Mouse (Mus musculus): Measurements from ENCODE around the gene Zfp740.

Gene Zfp740

GRCm38 (mm10) chr15:102191699-102192098 lies 11.3 kb upstream of the Zfp740 start:
- in situ Hi-C loops (cut with MseI, MboI): no loop called here

- in situ Hi-C loops (cut with MseI, MboI): no loop called here
Observed at GRCm38 (mm10) chr15:102192271-102192812, 10.7 kb upstream of the Zfp740 start.

GRCm38 (mm10) chr15:102192820-102193386 lies 10.1 kb upstream of the Zfp740 start:
- in situ Hi-C loops (cut with MseI, MboI): no loop called here

- in situ Hi-C loops (cut with MseI, MboI): no loop called here
Observed at GRCm38 (mm10) chr15:102193652-102194051, 9.4 kb upstream of the Zfp740 start.

- in situ Hi-C loops (cut with MseI, MboI): no loop called here
Observed at GRCm38 (mm10) chr15:102194439-102194838, 8.6 kb upstream of the Zfp740 start.

GRCm38 (mm10) chr15:102195373-102195772 lies 7.7 kb upstream of the Zfp740 start:
- in situ Hi-C loops (cut with MseI, MboI): no loop called here

- in situ Hi-C loops (cut with MseI, MboI): no loop called here
Observed at GRCm38 (mm10) chr15:102198841-102199240, 4.2 kb upstream of the Zfp740 start.

- in situ Hi-C loops (cut with MseI, MboI): no loop called here
Observed at GRCm38 (mm10) chr15:102203835-102204381, 859 bp downstream of the Zfp740 start.

- in situ Hi-C loops (cut with MseI, MboI): no loop called here
Observed at GRCm38 (mm10) chr15:102204674-102205505, 1.8 kb downstream of the Zfp740 start, which contains the start of gene Csad. Gene Csad, minus strand, starts transcription at chr15:102204724.

GRCm38 (mm10) chr15:102205779-102206178 lies 2.7 kb downstream of the Zfp740 start:
- in situ Hi-C loops (cut with MseI, MboI): no loop called here

GRCm38 (mm10) chr15:102207351-102207750 lies 4.3 kb downstream of the Zfp740 start:
- in situ Hi-C loops (cut with MseI, MboI): no loop called here

GRCm38 (mm10) chr15:102208092-102208561 lies 5.1 kb downstream of the Zfp740 start:
- in situ Hi-C loops (cut with MseI, MboI): no loop called here

GRCm38 (mm10) chr15:102209114-102209513 lies 6.1 kb downstream of the Zfp740 start:
- in situ Hi-C loops (cut with MseI, MboI): no loop called here

- in situ Hi-C loops (cut with MseI, MboI): no loop called here
Observed at GRCm38 (mm10) chr15:102210816-102211215, 7.8 kb downstream of the Zfp740 start.

GRCm38 (mm10) chr15:102211895-102212294 lies 8.8 kb downstream of the Zfp740 start:
- in situ Hi-C loops (cut with MseI, MboI): no loop called here

GRCm38 (mm10) chr15:102214132-102214531 lies 11.1 kb downstream of the Zfp740 start:
- in situ Hi-C loops (cut with MseI, MboI): no loop called here

GRCm38 (mm10) chr15:102215624-102216023 lies 12.6 kb downstream of the Zfp740 start:
- in situ Hi-C loops (cut with MseI, MboI): no loop called here

GRCm38 (mm10) chr15:102216459-102217228 lies 13.6 kb downstream of the Zfp740 start:
- in situ Hi-C loops (cut with MseI, MboI): no loop called here

- in situ Hi-C loops (cut with MseI, MboI): no loop called here
Observed at GRCm38 (mm10) chr15:102217325-102217724, 14.3 kb downstream of the Zfp740 start.

- in situ Hi-C loops (cut with MseI, MboI): loop anchor here (5.0 kb wide), 2 partner anchors 35 to 45 kb away; no protein-coding TSS in a partner anchor
Observed at GRCm38 (mm10) chr15:102222386-102222785, 19.3 kb downstream of the Zfp740 start.
